Mouse (Mus musculus): ENCODE results near the gene Ssxb10. TPM values are rescaled to one million over a fixed set of nuclear protein-coding genes. Genes with fewer than 3 reads are reported as not detected.
A peak's percentile ranks its signal among the peaks of the same experiment; 100 is the strongest.
"Not testable (repeated sequence)": the region's sequence is repeated elsewhere in the genome, so short reads cannot be mapped to it uniquely, and the experiment has no call there.

Ssxb10 gene
- polyA plus RNA-seq (2016; fragmentation: Nextera tagmentation; extraction: Ambion mirVana) = not detected in 2 replicates

DNA sequence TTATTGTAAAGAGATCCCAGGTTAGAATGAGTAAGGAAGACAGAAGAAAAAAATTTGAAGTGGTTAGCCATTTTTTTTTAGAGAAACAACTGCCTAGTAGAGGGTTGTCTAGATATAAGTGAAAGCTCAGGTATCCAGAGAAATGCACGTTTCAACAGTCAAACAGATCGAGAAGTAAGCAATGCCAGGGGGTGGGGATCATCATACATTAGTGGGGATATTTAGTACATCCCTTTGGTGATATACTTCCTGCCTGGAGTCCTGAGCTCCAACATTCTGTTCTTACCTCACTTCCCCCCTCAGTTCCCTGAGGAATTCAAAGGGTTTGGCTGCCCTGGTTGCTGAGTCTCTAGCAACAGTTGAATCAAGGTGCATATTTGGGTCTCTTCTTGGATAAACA, at the start of gene Ssxb10:
Ssxb10 (plus strand) TSS at position 301 of the 400 bp plus-strand sequence.
- H3K27ac ChIP-seq (replicated peaks) = no peak within 1 kb of the TSS
- no peaks in the 10 kb centered on the region for H3K36me3 ChIP-seq (replicated peaks)
- no peak for DNase-seq (ENCODE audit: low spot score)
- H3K4me3 ChIP-seq = no peak within 1 kb of the TSS
- WGBS = 57% methylated on average over 2 of the region's 2 CpGs
- H3K4me1 ChIP-seq = no peaks in the 10 kb centered on the region
- no peaks in the 10 kb centered on the region for H3K27me3 ChIP-seq (replicated peaks; ENCODE audit: low read depth, poor library complexity, severe bottlenecking)
- H3K9me3 ChIP-seq = peaks cover 25% of the 10 kb centered on the region

DNA sequence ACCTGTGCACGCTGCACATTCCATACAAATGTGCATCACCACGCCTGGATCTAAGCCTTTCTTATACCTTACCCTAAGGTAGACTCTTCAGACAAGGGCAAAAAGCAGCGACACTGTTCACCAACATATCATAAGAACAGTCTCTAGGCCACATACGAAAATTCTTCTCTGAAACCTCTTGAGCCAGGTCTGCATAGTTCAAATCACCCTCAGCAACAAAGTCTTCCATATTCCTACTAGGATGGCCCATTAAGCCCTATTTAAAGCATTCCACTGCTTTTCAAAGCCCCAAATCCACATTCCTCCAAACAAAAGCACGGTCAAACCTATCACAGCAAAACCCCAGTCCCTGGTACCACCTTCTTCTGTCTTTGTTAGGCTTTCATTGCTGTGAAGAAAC, 38.6 kb upstream of the Ssxb10 start:
- no peak overlapping the region for H3K27ac ChIP-seq (replicated peaks)
- H3K4me1 ChIP-seq = no peaks in the 10 kb centered on the region
- no peaks in the 10 kb centered on the region for H3K9me3 ChIP-seq
- 76% methylated on average over 5 of the region's 5 CpGs for WGBS
- no peaks in the 10 kb centered on the region for H3K27me3 ChIP-seq (replicated peaks; ENCODE audit: low read depth, poor library complexity, severe bottlenecking)
- H3K4me3 ChIP-seq = no peak overlapping the region
- DNase-seq (ENCODE audit: low spot score) = no peak
- no peaks in the 10 kb centered on the region for H3K36me3 ChIP-seq (replicated peaks)

DNA sequence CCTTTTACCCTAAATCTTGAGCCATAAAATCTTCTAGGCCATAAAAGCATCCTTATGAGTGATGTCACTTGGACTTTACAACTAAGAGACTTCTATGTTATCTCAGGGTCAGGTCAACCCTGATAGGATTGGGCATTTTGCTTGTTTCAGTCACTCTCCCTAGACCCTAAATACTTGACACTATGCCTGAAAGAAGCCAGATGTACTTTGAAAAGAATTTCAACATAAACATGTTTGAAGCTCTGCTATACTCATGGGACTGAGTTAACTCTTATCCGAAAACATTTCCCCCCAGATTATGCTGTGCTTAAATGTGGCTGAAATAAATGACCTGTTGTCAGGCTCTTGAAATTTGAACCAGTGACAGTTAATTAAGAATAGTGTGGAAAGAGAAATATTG, 17.9 kb upstream of the Ssxb10 start:
- Histone ChIP-seq H3K27me3 (replicated peaks; ENCODE audit: low read depth, poor library complexity, severe bottlenecking) (no peaks in the 10 kb centered on the region), H3K27ac (replicated peaks) (no peak overlapping the region), H3K36me3 (replicated peaks) (no peaks in the 10 kb centered on the region), H3K9me3 (no peaks in the 10 kb centered on the region; the same call in 1 of the 2 replicates), H3K4me3 (no peak overlapping the region), H3K4me1 (no peaks in the 10 kb centered on the region)
- WGBS = 85% methylated on average over 1 of the region's 1 CpGs
- DNase-seq (ENCODE audit: low spot score) = no peak

DNA sequence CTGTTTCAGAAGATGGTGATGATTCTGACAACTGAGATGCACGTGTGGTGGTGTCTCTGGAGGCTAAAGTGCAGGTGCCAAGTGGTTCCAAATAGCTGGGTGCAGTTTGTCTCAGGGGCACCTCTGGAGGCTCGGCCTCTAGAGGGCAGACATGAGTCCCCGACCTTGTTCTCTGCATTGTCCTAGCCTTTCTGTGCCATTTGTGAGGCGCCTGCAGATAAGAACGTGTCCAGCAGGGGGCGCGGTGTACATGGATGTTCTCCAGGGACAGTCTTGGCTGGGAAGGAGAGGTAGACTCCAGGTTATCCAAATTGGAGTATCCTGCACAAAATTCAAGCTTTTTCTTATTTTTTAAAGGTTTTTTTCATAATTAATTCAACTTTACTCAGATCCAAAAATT, 12.3 kb upstream of the Ssxb10 start:
- not testable (repeated sequence) for H3K4me3 ChIP-seq; H3K36me3 ChIP-seq (replicated peaks); H3K27me3 ChIP-seq (replicated peaks; ENCODE audit: low read depth, poor library complexity, severe bottlenecking); H3K4me1 ChIP-seq; H3K9me3 ChIP-seq; H3K27ac ChIP-seq (replicated peaks)
- 18% methylated on average over 7 of the region's 7 CpGs for WGBS
- peak; percentile 24 for DNase-seq (ENCODE audit: low spot score)

- not testable (repeated sequence) for H3K36me3 ChIP-seq (replicated peaks); H3K27me3 ChIP-seq (replicated peaks; ENCODE audit: low read depth, poor library complexity, severe bottlenecking); H3K4me3 ChIP-seq; DNase-seq (ENCODE audit: low spot score); H3K27ac ChIP-seq (replicated peaks); H3K4me1 ChIP-seq
- WGBS = 33% methylated on average over 1 of the region's 1 CpGs
- peaks cover 13% of the 10 kb centered on the region; the same call in 1 of the 2 replicates for H3K9me3 ChIP-seq
Observed at GRCm38 (mm10) chrX:8366678-8367077, 39.5 kb downstream of the Ssxb10 start, which contains the start of gene Ssxb9. Gene Ssxb9 (plus strand): TSS chrX:8366978.

Other genes with a start within 250 kb of the Ssxb10 start
- gene Was, start 236.9 kb upstream of the Ssxb10 start, polyA plus RNA-seq (2016; fragmentation: Nextera tagmentation; extraction: Ambion mirVana) = 0.14 and 0.18 TPM in 2 replicates
- 19.7 and 19.8 TPM in 2 replicates for gene Wdr13, start 194.5 kb upstream of the Ssxb10 start, polyA plus RNA-seq (2016; fragmentation: Nextera tagmentation; extraction: Ambion mirVana)
- gene Rbm3, start 181.5 kb upstream of the Ssxb10 start, polyA plus RNA-seq (2016; fragmentation: Nextera tagmentation; extraction: Ambion mirVana) = 424 and 444 TPM in 2 replicates
- gene Tbc1d25, start 151.2 kb upstream of the Ssxb10 start, polyA plus RNA-seq (2016; fragmentation: Nextera tagmentation; extraction: Ambion mirVana) = 10.4 and 11.8 TPM in 2 replicates
- 25.8 and 35.2 TPM in 2 replicates for gene Ebp, start 133.9 kb upstream of the Ssxb10 start, polyA plus RNA-seq (2016; fragmentation: Nextera tagmentation; extraction: Ambion mirVana)
- 13.0 and 13.1 TPM in 2 replicates for gene Porcn, start 120.9 kb upstream of the Ssxb10 start, polyA plus RNA-seq (2016; fragmentation: Nextera tagmentation; extraction: Ambion mirVana)
- gene Ftsj1, start 75.0 kb upstream of the Ssxb10 start, polyA plus RNA-seq (2016; fragmentation: Nextera tagmentation; extraction: Ambion mirVana) = 50.5 and 52.4 TPM in 2 replicates
- 4.2 and 4.6 TPM in 2 replicates for gene Slc38a5, start 56.3 kb upstream of the Ssxb10 start, polyA plus RNA-seq (2016; fragmentation: Nextera tagmentation; extraction: Ambion mirVana)
- gene Ssxb9, start 39.6 kb downstream of the Ssxb10 start, polyA plus RNA-seq (2016; fragmentation: Nextera tagmentation; extraction: Ambion mirVana) = not detected in 2 replicates
- gene Ssxb1, start 85.9 kb downstream of the Ssxb10 start, polyA plus RNA-seq (2016; fragmentation: Nextera tagmentation; extraction: Ambion mirVana) = not detected in 2 replicates
- gene Ssxb2, start 134.3 kb downstream of the Ssxb10 start, polyA plus RNA-seq (2016; fragmentation: Nextera tagmentation; extraction: Ambion mirVana) = not detected in 2 replicates
- gene Gm14459, start 197.5 kb downstream of the Ssxb10 start, polyA plus RNA-seq (2016; fragmentation: Nextera tagmentation; extraction: Ambion mirVana) = not detected in 2 replicates
- not detected in 2 replicates for gene Ssxb6, start 220.8 kb downstream of the Ssxb10 start, polyA plus RNA-seq (2016; fragmentation: Nextera tagmentation; extraction: Ambion mirVana)

Measured in embryonic facial prominence, embryonic 10.5 days (tissue).